Mouse (Mus musculus) liver, adult 2 months (tissue): ENCODE results near the gene Ston1.

Experiments used
- CTCF ChIP-seq: fragments of 200-500 bp; IDR thresholded peaks from 2 replicates; pipeline ENCODE4 v1.5.1; 2011; ENCODE audit warnings: low read depth, low read length, control low read depth
- POLR2A ChIP-seq: fragments of 200-500 bp; IDR thresholded peaks from 2 replicates; pipeline ENCODE4 v1.6.1; 2011; ENCODE audit warnings: low read length, control low read depth; ENCODE audit not compliant: insufficient read depth; ENCODE audit errors: extremely low read depth

DNA sequence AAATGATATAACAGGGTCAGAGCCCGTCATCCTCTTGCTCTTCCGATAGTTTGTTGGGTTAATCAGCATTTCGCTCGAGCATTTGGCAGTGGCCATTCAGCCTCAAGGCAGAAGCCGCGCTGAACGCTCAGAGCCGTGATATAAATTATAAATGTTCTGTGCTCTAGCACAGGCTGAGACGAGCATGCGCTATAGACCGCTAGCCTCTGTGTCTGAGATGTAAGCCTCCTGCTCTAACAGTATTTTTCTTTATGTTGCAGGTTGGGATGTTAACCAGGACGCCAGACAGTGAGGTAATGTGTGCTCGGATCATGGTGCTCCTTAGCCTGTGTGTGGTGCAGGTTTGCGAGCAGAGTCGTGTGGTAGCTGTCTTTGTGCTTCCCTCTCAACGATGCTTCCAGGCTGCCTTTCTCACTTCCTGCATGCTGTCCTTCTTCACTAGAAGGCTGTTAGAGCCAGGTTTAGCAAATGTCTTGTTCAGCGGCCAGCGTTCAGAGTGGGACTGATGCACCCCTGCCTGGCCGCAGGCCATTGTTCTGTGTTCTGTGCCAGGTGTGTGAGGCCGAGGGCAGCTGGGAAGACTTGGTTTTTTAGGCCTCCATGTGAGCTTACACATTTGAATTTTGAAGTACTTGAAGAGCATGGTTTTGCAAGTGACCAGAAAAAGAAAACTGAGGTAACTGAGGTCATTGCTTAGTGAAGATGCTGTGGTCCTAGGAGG lies 18.8 kb upstream of the Ston1 start:
- TF ChIP-seq CTCF, result no peak
- no peak for TF ChIP-seq POLR2A
